Mouse (Mus musculus): ENCODE results near the gene Tesk1.

DNA sequence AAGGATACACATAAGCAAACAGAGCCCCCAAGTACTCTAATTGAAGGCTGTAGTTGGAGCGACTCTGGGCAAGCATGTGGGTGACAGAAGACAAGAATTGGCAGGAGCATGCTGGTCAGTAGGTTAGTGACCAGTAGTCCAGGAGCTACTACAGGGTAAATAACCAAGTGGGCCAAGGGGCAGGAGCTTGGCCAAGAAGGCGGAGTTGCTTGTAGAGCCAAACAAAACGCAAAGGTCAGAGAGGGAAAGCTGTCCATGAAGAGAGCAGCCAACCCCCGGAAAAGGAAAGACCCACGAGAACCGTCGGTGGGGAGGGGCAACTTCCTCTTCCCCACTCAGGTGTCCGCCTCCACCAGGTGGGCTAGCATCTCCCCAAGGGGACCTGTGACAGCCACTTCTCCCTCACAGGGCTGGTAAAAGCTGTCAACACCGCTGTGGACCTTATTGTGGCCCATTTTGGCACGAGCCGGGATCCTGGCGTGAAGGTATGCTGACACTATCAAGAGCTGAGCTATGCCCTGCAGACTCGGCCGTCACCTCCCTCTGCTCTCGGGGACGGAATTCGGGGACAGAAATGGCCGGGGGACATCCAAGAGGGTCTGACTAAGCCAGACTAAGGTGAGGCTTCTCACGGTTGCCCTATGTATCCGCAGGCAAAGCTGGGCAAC, 18.3 kb upstream of the Tesk1 start:
- TF ChIP-seq CTCF (IDR thresholded peaks at IDR 0.05; ENCODE audit: low read depth, low read length) (no peak), POLR2A (IDR thresholded peaks at IDR 0.05; ENCODE audit: borderline replicate concordance, low read depth, low read length) (no peak)

All from bone marrow macrophage, adult 2 months (primary cell).